Mouse (Mus musculus): ENCODE measurements around the gene Snhg11. TPM values are rescaled to one million over a fixed set of nuclear protein-coding genes. Genes with fewer than 3 reads are reported as not detected.

Gene Snhg11
- polyA plus RNA-seq, 1 experiment from 2014 or later, result 6.2 TPM

- no peak for ATAC-seq
These were observed 29.0 kb upstream of the Snhg11 start for GRCm38 (mm10) chr2:158346467-158346866.

GRCm38 (mm10) chr2:158347868-158348267, 27.6 kb upstream of the Snhg11 start:
- no peaks in the 10 kb centered on the region for H3K27me3 ChIP-seq (replicated peaks; ENCODE audit: insufficient read depth, low read length)
- H3K4me3 ChIP-seq (ENCODE audit: low read depth, low read length), result no peak overlapping the region
- no peak overlapping the region for H3K4me2 ChIP-seq (replicated peaks; ENCODE audit: low read depth, low read length)
- DNase-seq (ENCODE audit: low spot score) (peak; percentile 73), ATAC-seq (peak; percentile 49; the same call in 1 of the 2 replicates)
- WGBS, result 2% methylated on average over 6 of the region's 6 CpGs
- no peaks in the 10 kb centered on the region for H3K9me3 ChIP-seq (ENCODE audit: low read length)
- no peaks in the 10 kb centered on the region for H3K36me3 ChIP-seq (ENCODE audit: insufficient read depth, low read length)
- no peaks in the 10 kb centered on the region for H3K4me1 ChIP-seq (ENCODE audit: insufficient read depth, low read depth, low read length)
- no peak overlapping the region for H3K27ac ChIP-seq (ENCODE audit: low read length)
- TF ChIP-seq CTCF (IDR thresholded peaks at IDR 0.05), result peak; percentile 93
- TF ChIP-seq EP300 (IDR thresholded peaks at IDR 0.05), result no peak
- no peak overlapping the region for H3K9ac ChIP-seq (replicated peaks; ENCODE audit: low read depth)

More at GRCm38 (mm10) chr2:158346467-158346866, 29.0 kb upstream of the Snhg11 start:
- no peaks in the 10 kb centered on the region for H3K27me3 ChIP-seq (replicated peaks; ENCODE audit: insufficient read depth, low read length)
- DNase-seq (ENCODE audit: low spot score), result no peak
- TF ChIP-seq EP300 (IDR thresholded peaks at IDR 0.05), result no peak
- no peak for TF ChIP-seq CTCF (IDR thresholded peaks at IDR 0.05)
- no peaks in the 10 kb centered on the region for H3K36me3 ChIP-seq (ENCODE audit: insufficient read depth, low read length)
- H3K9ac ChIP-seq (replicated peaks; ENCODE audit: low read depth), result no peak overlapping the region
- no peak overlapping the region for H3K27ac ChIP-seq (ENCODE audit: low read length)
- H3K9me3 ChIP-seq (ENCODE audit: low read length), result no peaks in the 10 kb centered on the region
- no peaks in the 10 kb centered on the region for H3K4me1 ChIP-seq (ENCODE audit: insufficient read depth, low read depth, low read length)
- H3K4me2 ChIP-seq (replicated peaks; ENCODE audit: low read depth, low read length), result no peak overlapping the region
- WGBS, result 62% methylated on average over 6 of the region's 6 CpGs
- H3K4me3 ChIP-seq (ENCODE audit: low read depth, low read length), result no peak overlapping the region

- H3K9me3 ChIP-seq (ENCODE audit: low read length), result no peaks in the 10 kb centered on the region
- no peak overlapping the region for H3K9ac ChIP-seq (replicated peaks; ENCODE audit: low read depth)
- WGBS, result 62% methylated on average over 3 of the region's 3 CpGs
- TF ChIP-seq EP300 (IDR thresholded peaks at IDR 0.05) (no peak), CTCF (IDR thresholded peaks at IDR 0.05) (no peak)
- no peak overlapping the region for H3K27ac ChIP-seq (ENCODE audit: low read length)
- peaks cover 14% of the 10 kb centered on the region for H3K36me3 ChIP-seq (ENCODE audit: insufficient read depth, low read length)
- H3K4me2 ChIP-seq (replicated peaks; ENCODE audit: low read depth, low read length), result no peak overlapping the region
- H3K27me3 ChIP-seq (replicated peaks; ENCODE audit: insufficient read depth, low read length), result no peaks in the 10 kb centered on the region
- DNase-seq (ENCODE audit: low spot score) (no peak), ATAC-seq (no peak)
- no peak overlapping the region for H3K4me3 ChIP-seq (ENCODE audit: low read depth, low read length)
- no peaks in the 10 kb centered on the region for H3K4me1 ChIP-seq (ENCODE audit: insufficient read depth, low read depth, low read length)
These were observed 22.5 kb upstream of the Snhg11 start for GRCm38 (mm10) chr2:158352801-158353520.

- Histone ChIP-seq H3K27me3 (replicated peaks; ENCODE audit: insufficient read depth, low read length) (no peaks in the 10 kb centered on the region), H3K9ac (replicated peaks; ENCODE audit: low read depth) (no peak overlapping the region), H3K9me3 (ENCODE audit: low read length) (no peaks in the 10 kb centered on the region), H3K4me3 (ENCODE audit: low read depth, low read length) (no peak overlapping the region), H3K36me3 (ENCODE audit: insufficient read depth, low read length) (peaks cover 17% of the 10 kb centered on the region), H3K4me2 (replicated peaks; ENCODE audit: low read depth, low read length) (no peak overlapping the region), H3K4me1 (ENCODE audit: insufficient read depth, low read depth, low read length) (no peaks in the 10 kb centered on the region), H3K27ac (ENCODE audit: low read length) (no peak overlapping the region)
- DNase-seq (ENCODE audit: low spot score), result no peak
- no peak for ATAC-seq
- TF ChIP-seq CTCF (IDR thresholded peaks at IDR 0.05), result 0 out of 2 replicates have a peak, but pooled peaks have one; percentile 19
- no peak for TF ChIP-seq EP300 (IDR thresholded peaks at IDR 0.05)
- 71% methylated on average over 7 of the region's 7 CpGs for WGBS
These were observed 20.9 kb upstream of the Snhg11 start for GRCm38 (mm10) chr2:158354348-158355114.

- no peak overlapping the region for H3K4me2 ChIP-seq (replicated peaks; ENCODE audit: low read depth, low read length)
- no peaks in the 10 kb centered on the region for H3K27me3 ChIP-seq (replicated peaks; ENCODE audit: insufficient read depth, low read length)
- no peak overlapping the region for H3K4me3 ChIP-seq (ENCODE audit: low read depth, low read length)
- H3K27ac ChIP-seq (ENCODE audit: low read length), result no peak overlapping the region
- DNase-seq (ENCODE audit: low spot score) (no peak), ATAC-seq (no peak)
- WGBS, result 79% methylated on average over 2 of the region's 2 CpGs
- H3K9ac ChIP-seq (replicated peaks; ENCODE audit: low read depth), result no peak overlapping the region
- H3K4me1 ChIP-seq (ENCODE audit: insufficient read depth, low read depth, low read length), result peaks cover 1% of the 10 kb centered on the region; the same call in 1 of the 2 replicates
- TF ChIP-seq CTCF (IDR thresholded peaks at IDR 0.05) (no peak), EP300 (IDR thresholded peaks at IDR 0.05) (no peak)
- peaks cover 17% of the 10 kb centered on the region for H3K36me3 ChIP-seq (ENCODE audit: insufficient read depth, low read length)
- H3K9me3 ChIP-seq (ENCODE audit: low read length), result no peaks in the 10 kb centered on the region
These were observed 20.2 kb upstream of the Snhg11 start for GRCm38 (mm10) chr2:158355238-158355637.

- no peak overlapping the region for H3K4me3 ChIP-seq (ENCODE audit: low read depth, low read length)
- peaks cover 8% of the 10 kb centered on the region; the same call in 1 of the 2 replicates for H3K4me1 ChIP-seq (ENCODE audit: insufficient read depth, low read depth, low read length)
- DNase-seq (ENCODE audit: low spot score) (no peak), ATAC-seq (no peak)
- H3K27me3 ChIP-seq (replicated peaks; ENCODE audit: insufficient read depth, low read length), result no peaks in the 10 kb centered on the region
- H3K36me3 ChIP-seq (ENCODE audit: insufficient read depth, low read length), result peaks cover 17% of the 10 kb centered on the region
- 83% methylated on average over 5 of the region's 5 CpGs for WGBS
- no peaks in the 10 kb centered on the region for H3K9me3 ChIP-seq (ENCODE audit: low read length)
- no peak overlapping the region for H3K9ac ChIP-seq (replicated peaks; ENCODE audit: low read depth)
- no peak overlapping the region for H3K27ac ChIP-seq (ENCODE audit: low read length)
- H3K4me2 ChIP-seq (replicated peaks; ENCODE audit: low read depth, low read length), result no peak overlapping the region
- TF ChIP-seq EP300 (IDR thresholded peaks at IDR 0.05) (no peak), CTCF (IDR thresholded peaks at IDR 0.05) (no peak)
These were observed 19.3 kb upstream of the Snhg11 start for GRCm38 (mm10) chr2:158356121-158356520.

Data from lung, postnatal 0 days (tissue).